Mouse (Mus musculus) olfactory bulb, adult 2 months (tissue): ENCODE results near the gene Supt6.

Source experiments
- CTCF ChIP-seq: fragments of 200-500 bp; IDR thresholded peaks from 2 replicates; pipeline ENCODE4 v1.5.1; 2012; ENCODE audit warnings: low read depth, mild to moderate bottlenecking, low read length, moderate library complexity; ENCODE audit not compliant: insufficient read depth
- POLR2A ChIP-seq: fragments of 200-500 bp; IDR thresholded peaks from 2 replicates; pipeline ENCODE4 v1.6.1; 2012; ENCODE audit warnings: mild to moderate bottlenecking, low read depth, low read length, moderate library complexity; ENCODE audit not compliant: insufficient read depth

DNA sequence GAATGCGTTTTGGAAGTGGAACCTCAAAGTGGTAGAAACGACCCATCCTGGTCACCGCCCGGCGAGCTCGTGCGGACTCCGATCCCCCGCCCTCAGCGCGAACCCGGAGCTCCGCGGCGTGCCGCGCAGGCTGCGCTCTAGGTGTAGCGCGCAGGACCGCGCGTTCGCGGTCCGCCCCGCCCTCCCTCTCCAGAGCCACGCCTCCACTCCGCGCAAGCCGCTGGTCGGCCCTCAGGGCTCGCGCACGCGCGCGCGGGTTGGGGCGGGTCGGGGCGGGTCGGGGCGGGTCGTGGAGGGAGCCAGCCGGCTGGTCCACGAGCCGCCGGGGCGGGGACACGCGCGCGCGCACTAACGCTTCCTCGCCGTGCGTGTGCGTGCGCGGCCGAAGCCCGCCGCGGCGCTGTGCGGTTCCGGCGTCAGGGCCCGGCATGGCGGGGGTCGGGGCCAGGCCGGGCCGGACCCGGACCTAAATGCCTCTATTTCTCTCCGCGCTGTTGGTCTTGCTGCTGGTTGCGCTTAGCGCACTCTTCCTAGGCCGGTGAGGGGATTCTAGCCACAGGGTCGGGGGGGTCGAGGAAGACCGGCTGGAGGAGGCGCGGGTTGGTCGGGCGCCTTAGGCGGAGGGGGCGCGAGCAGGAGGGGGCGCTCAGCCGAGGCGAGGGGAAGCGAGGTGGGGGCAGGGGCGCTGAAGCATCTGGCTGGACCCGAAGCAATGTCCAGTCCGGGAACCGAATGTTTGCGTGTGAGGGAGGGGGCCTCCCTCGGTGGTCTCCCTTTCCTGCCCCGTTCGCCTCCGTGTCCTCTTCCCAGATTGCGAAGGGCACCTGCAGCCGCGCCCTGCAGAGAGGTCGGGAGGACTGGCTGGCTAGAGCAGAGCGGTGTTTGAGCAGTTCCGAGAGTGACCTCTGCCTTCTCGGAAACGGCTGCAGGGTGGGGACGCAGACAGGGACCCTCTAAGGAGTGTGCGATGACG is 15.9 kb upstream of the Supt6 start, which contains the start of gene 2610507B11Rik:
- no peak for TF ChIP-seq CTCF
- TF ChIP-seq POLR2A: peak; percentile 94
